Mouse (Mus musculus): ENCODE results near the gene Mtor.

- TF ChIP-seq CTCF (IDR thresholded peaks at IDR 0.05; ENCODE audit: borderline replicate concordance, extremely low read depth, insufficient read depth, insufficient read length), result no peak
- TF ChIP-seq POLR2A (IDR thresholded peaks at IDR 0.05; ENCODE audit: borderline replicate concordance, extremely low read depth, insufficient read depth, insufficient read length, poor library complexity, severe bottlenecking), result no peak
Observed at GRCm38 (mm10) chr4:148403402-148403801, 45.0 kb upstream of the Mtor start.

Data from brain, embryonic 14.5 days (tissue).